Mouse (Mus musculus): ENCODE measurements around the gene Tnnc1. TPM values are rescaled to one million over a fixed set of nuclear protein-coding genes. Genes with fewer than 3 reads are reported as not detected.

The Tnnc1 gene
- polyA plus RNA-seq, 1 experiment from 2014 or later: 10.8 TPM

DNA sequence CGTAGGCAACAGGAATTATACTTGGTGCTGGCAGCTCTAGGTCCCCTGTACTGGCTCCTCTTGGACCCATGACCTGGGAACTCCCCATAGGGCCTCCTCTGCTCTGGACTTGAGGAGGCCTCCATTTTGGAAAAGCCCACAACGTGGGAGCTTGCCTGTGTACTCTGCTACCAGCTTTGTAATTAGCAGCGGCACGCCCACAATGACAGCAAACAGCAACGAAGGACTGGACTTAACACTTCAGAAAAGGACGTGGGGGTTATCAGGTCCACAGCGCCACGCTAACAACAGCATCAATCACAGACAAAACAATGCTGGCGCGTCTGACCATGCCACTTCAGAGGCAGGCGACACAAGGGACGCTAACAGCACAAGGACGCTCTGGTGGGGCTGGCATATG, 37.1 kb upstream of the Tnnc1 start:
- WGBS (ENCODE audit: insufficient replicate concordance): 79% methylated on average over 13 of the region's 13 CpGs
- H3K27ac ChIP-seq: no peak overlapping the region
- no peak overlapping the region for H3K4me2 ChIP-seq
- no peak overlapping the region for H3K4me3 ChIP-seq
- no peak for ATAC-seq
- no peaks in the 10 kb centered on the region for H3K9me3 ChIP-seq (replicated peaks)
- peaks cover 23% of the 10 kb centered on the region for H3K27me3 ChIP-seq (replicated peaks)
- H3K4me1 ChIP-seq: peaks cover 38% of the 10 kb centered on the region
- peaks cover 58% of the 10 kb centered on the region for H3K36me3 ChIP-seq
- no peak overlapping the region for H3K9ac ChIP-seq

- Histone ChIP-seq H3K27ac (no peak overlapping the region), H3K36me3 (peaks cover 62% of the 10 kb centered on the region), H3K4me3 (no peak overlapping the region), H3K27me3 (replicated peaks) (peaks cover 23% of the 10 kb centered on the region), H3K4me2 (no peak overlapping the region), H3K9me3 (replicated peaks) (no peaks in the 10 kb centered on the region), H3K4me1 (peaks cover 34% of the 10 kb centered on the region), H3K9ac (no peak overlapping the region)
- ATAC-seq: no peak
- 87% methylated on average over 11 of the region's 11 CpGs for WGBS (ENCODE audit: insufficient replicate concordance)
Observed at GRCm38 (mm10) chr14:31171386-31171785, 36.7 kb upstream of the Tnnc1 start.

GRCm38 (mm10) chr14:31171821-31172220, 36.3 kb upstream of the Tnnc1 start:
- Histone ChIP-seq H3K4me3 (no peak overlapping the region), H3K27me3 (replicated peaks) (peaks cover 22% of the 10 kb centered on the region), H3K4me2 (no peak overlapping the region), H3K36me3 (peaks cover 66% of the 10 kb centered on the region), H3K27ac (no peak overlapping the region), H3K4me1 (peaks cover 30% of the 10 kb centered on the region), H3K9me3 (replicated peaks) (no peaks in the 10 kb centered on the region), H3K9ac (no peak overlapping the region)
- WGBS (ENCODE audit: insufficient replicate concordance): 91% methylated on average over 15 of the region's 15 CpGs
- ATAC-seq: no peak

GRCm38 (mm10) chr14:31172781-31173455, 35.2 kb upstream of the Tnnc1 start:
- no peak overlapping the region for H3K9ac ChIP-seq
- WGBS (ENCODE audit: insufficient replicate concordance): 77% methylated on average over 18 of the region's 18 CpGs
- no peak overlapping the region for H3K27ac ChIP-seq
- peaks cover 25% of the 10 kb centered on the region for H3K4me1 ChIP-seq
- H3K27me3 ChIP-seq (replicated peaks): peaks cover 11% of the 10 kb centered on the region
- no peaks in the 10 kb centered on the region for H3K9me3 ChIP-seq (replicated peaks)
- H3K36me3 ChIP-seq: peaks cover 77% of the 10 kb centered on the region
- H3K4me2 ChIP-seq: no peak overlapping the region
- H3K4me3 ChIP-seq: no peak overlapping the region
- ATAC-seq: peak; percentile 35

DNA sequence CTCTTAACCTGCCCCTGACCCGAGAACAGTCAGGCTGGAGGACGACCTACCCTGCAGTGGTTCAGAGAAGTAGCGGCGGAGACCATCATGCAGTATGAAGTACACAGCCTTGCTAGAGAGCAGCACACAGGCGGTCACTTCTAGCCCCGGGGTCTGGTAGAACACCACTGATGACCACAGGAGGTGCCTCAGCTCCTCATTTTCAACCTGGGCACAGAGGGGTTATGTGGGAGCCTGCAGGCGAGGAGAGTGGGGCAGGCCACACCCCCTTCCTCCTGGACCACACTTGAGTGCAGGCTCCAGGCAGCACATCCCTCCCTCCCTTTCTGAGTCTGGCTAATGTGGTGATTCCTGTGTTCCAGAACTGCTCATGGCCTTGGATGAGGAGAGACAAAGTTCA, 34.6 kb upstream of the Tnnc1 start:
- Histone ChIP-seq H3K4me2 (no peak overlapping the region), H3K36me3 (peaks cover 81% of the 10 kb centered on the region), H3K27ac (no peak overlapping the region), H3K9ac (no peak overlapping the region), H3K4me3 (no peak overlapping the region), H3K27me3 (replicated peaks) (peaks cover 5% of the 10 kb centered on the region; the same call in 1 of the 2 replicates), H3K9me3 (replicated peaks) (no peaks in the 10 kb centered on the region), H3K4me1 (peaks cover 19% of the 10 kb centered on the region)
- ATAC-seq: no peak
- 79% methylated on average over 7 of the region's 7 CpGs for WGBS (ENCODE audit: insufficient replicate concordance)

DNA sequence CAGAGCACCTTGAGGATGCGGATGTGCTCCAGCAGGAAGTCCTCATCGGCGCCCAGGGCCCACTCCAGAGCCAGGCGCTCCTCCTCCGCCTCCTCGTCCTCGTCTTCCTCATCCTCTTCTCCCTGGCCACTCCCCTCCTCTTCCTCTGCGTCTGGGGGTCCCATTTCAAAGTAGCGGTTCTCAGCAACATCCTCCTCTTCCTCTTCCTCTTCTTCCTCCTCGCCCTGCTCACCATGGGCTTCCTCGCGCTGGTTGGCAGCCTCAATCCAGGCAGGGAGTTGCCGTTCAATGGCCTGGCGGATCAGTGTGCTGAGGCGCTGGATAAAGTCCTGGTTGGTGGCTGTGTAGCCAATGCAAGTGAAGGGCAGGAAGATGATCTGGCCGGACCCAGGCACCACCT, 30.8 kb upstream of the Tnnc1 start:
- 86% methylated on average over 16 of the region's 16 CpGs for WGBS (ENCODE audit: insufficient replicate concordance)
- H3K27me3 ChIP-seq (replicated peaks): no peaks in the 10 kb centered on the region
- peaks cover 98% of the 10 kb centered on the region for H3K36me3 ChIP-seq
- no peak overlapping the region for H3K4me2 ChIP-seq
- no peak overlapping the region for H3K9ac ChIP-seq
- H3K9me3 ChIP-seq (replicated peaks): no peaks in the 10 kb centered on the region
- H3K27ac ChIP-seq: no peak overlapping the region
- ATAC-seq: no peak
- H3K4me3 ChIP-seq: no peak overlapping the region
- 0 out of 2 replicates have a peak, but pooled peaks cover 6% of the 10 kb centered on the region for H3K4me1 ChIP-seq

GRCm38 (mm10) chr14:31177715-31178114, 30.4 kb upstream of the Tnnc1 start:
- no peaks in the 10 kb centered on the region for H3K9me3 ChIP-seq (replicated peaks)
- H3K27ac ChIP-seq: no peak overlapping the region
- H3K36me3 ChIP-seq: peaks cover 98% of the 10 kb centered on the region
- no peak overlapping the region for H3K4me2 ChIP-seq
- H3K9ac ChIP-seq: no peak overlapping the region
- no peaks in the 10 kb centered on the region for H3K27me3 ChIP-seq (replicated peaks)
- no peak for ATAC-seq
- WGBS (ENCODE audit: insufficient replicate concordance): 84% methylated on average over 5 of the region's 5 CpGs
- no peak overlapping the region for H3K4me3 ChIP-seq
- H3K4me1 ChIP-seq: 0 out of 2 replicates have a peak, but pooled peaks cover 6% of the 10 kb centered on the region

GRCm38 (mm10) chr14:31179677-31180365, 28.3 kb upstream of the Tnnc1 start:
- Histone ChIP-seq H3K4me3 (no peak overlapping the region), H3K9ac (no peak overlapping the region), H3K4me1 (peaks cover 14% of the 10 kb centered on the region; the same call in 1 of the 2 replicates), H3K27ac (peak overlapping the region; percentile 8; the same call in 1 of the 2 replicates), H3K27me3 (replicated peaks) (no peaks in the 10 kb centered on the region), H3K9me3 (replicated peaks) (no peaks in the 10 kb centered on the region), H3K4me2 (no peak overlapping the region), H3K36me3 (peaks cover 98% of the 10 kb centered on the region)
- no peak for ATAC-seq
- 87% methylated on average over 12 of the region's 12 CpGs for WGBS (ENCODE audit: insufficient replicate concordance)

- Histone ChIP-seq H3K4me2 (no peak overlapping the region), H3K27me3 (replicated peaks) (no peaks in the 10 kb centered on the region), H3K9me3 (replicated peaks) (no peaks in the 10 kb centered on the region), H3K4me1 (peaks cover 14% of the 10 kb centered on the region; the same call in 1 of the 2 replicates), H3K27ac (peak overlapping the region; percentile 51; the same call in 1 of the 2 replicates), H3K4me3 (no peak overlapping the region), H3K9ac (no peak overlapping the region), H3K36me3 (peaks cover 98% of the 10 kb centered on the region)
- whole genome bisulfite sequencing (ENCODE audit: insufficient replicate concordance): 83% methylated on average over 4 of the region's 4 CpGs
- ATAC-seq: no peak
Observed at GRCm38 (mm10) chr14:31181512-31181911, 26.6 kb upstream of the Tnnc1 start.

DNA sequence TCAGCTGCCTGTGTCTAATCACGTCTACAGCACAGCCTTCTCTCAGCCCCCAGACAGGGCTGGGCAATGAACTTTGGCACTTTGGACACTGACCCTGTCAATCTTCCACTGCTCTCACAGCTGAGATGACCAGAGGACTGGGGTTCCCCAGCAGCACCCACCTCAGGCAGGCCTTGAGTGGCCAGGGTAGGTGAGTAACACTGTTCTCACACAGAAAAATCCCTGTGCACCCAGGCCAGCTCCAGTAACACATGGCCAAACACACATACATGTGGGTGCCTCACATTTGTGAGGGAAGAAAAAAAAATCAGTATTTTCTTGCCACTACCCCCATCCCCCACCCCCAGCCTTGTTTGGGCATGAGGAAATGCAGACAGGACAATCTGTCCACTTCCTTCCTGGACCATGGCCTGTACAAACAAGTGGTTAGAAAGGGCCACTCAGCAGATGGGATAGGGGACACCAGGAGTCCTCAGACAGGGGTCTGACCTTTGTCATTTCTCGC, 25.3 kb upstream of the Tnnc1 start:
- H3K4me3 ChIP-seq: no peak overlapping the region
- peak overlapping the region; percentile 51 for H3K27ac ChIP-seq
- H3K4me2 ChIP-seq: no peak overlapping the region
- no peaks in the 10 kb centered on the region for H3K9me3 ChIP-seq (replicated peaks)
- H3K36me3 ChIP-seq: peaks cover 98% of the 10 kb centered on the region
- WGBS (ENCODE audit: insufficient replicate concordance): 59% methylated on average over 2 of the region's 2 CpGs
- H3K9ac ChIP-seq: no peak overlapping the region
- peak; percentile 67 for ATAC-seq
- no peaks in the 10 kb centered on the region for H3K27me3 ChIP-seq (replicated peaks)
- peaks cover 14% of the 10 kb centered on the region; the same call in 1 of the 2 replicates for H3K4me1 ChIP-seq

DNA sequence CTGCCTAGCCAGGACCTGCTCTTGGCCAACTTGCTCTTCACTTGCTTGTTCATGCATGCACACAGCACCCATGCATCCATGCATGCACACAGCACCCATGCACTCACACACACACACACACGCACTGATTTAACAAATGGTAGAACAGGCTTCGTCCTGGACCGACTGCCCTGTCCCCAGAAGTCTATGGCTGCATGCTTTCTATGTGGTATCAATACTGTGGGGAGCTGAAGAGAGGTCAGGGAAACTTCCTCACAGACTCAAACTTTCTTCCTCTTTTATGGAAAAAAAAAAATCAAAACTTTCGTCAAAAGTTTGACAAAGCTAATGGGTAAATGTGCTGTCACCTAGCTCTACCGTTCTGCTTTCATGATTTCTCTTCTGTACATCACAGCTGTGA, 24.6 kb upstream of the Tnnc1 start:
- H3K9me3 ChIP-seq (replicated peaks): no peaks in the 10 kb centered on the region
- H3K4me3 ChIP-seq: no peak overlapping the region
- no peak overlapping the region for H3K9ac ChIP-seq
- ATAC-seq: no peak
- H3K4me2 ChIP-seq: no peak overlapping the region
- WGBS (ENCODE audit: insufficient replicate concordance): 65% methylated on average over 5 of the region's 5 CpGs
- H3K4me1 ChIP-seq: peaks cover 14% of the 10 kb centered on the region; the same call in 1 of the 2 replicates
- no peaks in the 10 kb centered on the region for H3K27me3 ChIP-seq (replicated peaks)
- peaks cover 100% of the 10 kb centered on the region for H3K36me3 ChIP-seq
- H3K27ac ChIP-seq: 0 out of 2 replicates have a peak overlapping the region, but pooled peaks have one; percentile 51

DNA sequence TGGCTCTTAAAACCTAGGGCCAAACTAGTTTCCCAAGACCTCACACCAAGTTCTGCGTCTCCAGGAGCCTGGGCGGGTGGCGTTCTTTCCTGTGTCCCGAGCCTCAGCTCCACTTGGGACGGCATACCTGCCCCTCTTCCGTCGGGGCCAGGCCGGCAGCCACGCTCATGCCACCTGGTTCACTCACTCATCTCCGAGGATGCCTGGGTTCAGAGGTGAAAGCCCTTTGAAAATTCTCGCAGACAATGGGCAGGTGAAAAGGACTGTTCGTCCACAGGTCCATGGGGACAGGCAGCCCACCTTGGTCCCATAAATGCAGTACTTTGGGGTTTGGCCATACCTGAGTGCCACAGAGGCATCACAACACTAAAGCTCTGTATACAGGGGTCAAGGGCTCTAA, 23.9 kb upstream of the Tnnc1 start:
- H3K4me2 ChIP-seq: no peak overlapping the region
- ATAC-seq: no peak
- H3K4me1 ChIP-seq: peaks cover 14% of the 10 kb centered on the region; the same call in 1 of the 2 replicates
- 89% methylated on average over 12 of the region's 12 CpGs for WGBS (ENCODE audit: insufficient replicate concordance)
- H3K9me3 ChIP-seq (replicated peaks): no peaks in the 10 kb centered on the region
- no peaks in the 10 kb centered on the region for H3K27me3 ChIP-seq (replicated peaks)
- no peak overlapping the region for H3K9ac ChIP-seq
- no peak overlapping the region for H3K4me3 ChIP-seq
- H3K27ac ChIP-seq: peak overlapping the region; percentile 42; the same call in 1 of the 2 replicates
- H3K36me3 ChIP-seq: peaks cover 100% of the 10 kb centered on the region

Measured in liver, embryonic 12.5 days (tissue).